Mouse (Mus musculus) lung, embryonic 16.5 days (tissue): ENCODE measurements around the gene Gm10959. TPM values are rescaled to one million over a fixed set of nuclear protein-coding genes. Genes with fewer than 3 reads are reported as not detected.

Experiments
- ATAC-seq: fragments of 200-750 bp; cut with Nextera tagmentation; 2 replicates; pipeline ENCODE4 v1.8.0; 2017; ENCODE audit warnings: low read depth, mild to moderate bottlenecking, moderate library complexity
- H3K27ac ChIP-seq: fragments of 300-500 bp; sonication (generic); 2 replicates; pipeline ENCODE4 v1.5.1; 2014; ENCODE audit warnings: mild to moderate bottlenecking, control low read depth, low read length
- H3K27me3 ChIP-seq: fragments of 300-500 bp; sonication (generic); 2 replicates; pipeline ENCODE4 v1.6.1; 2014; ENCODE audit warnings: low read depth, low read length, mixed read lengths; ENCODE audit not compliant: control insufficient read depth, insufficient read depth
- H3K36me3 ChIP-seq: fragments of 300-500 bp; sonication (generic); 2 replicates; pipeline ENCODE4 v1.6.1; 2014; ENCODE audit warnings: low read length; ENCODE audit not compliant: control insufficient read depth, insufficient read depth
- H3K4me1 ChIP-seq: fragments of 300-500 bp; sonication (generic); replicated peaks from 2 replicates; pipeline ENCODE4 v1.6.1; 2014; ENCODE audit warnings: low read length, mixed read lengths; ENCODE audit not compliant: control insufficient read depth, insufficient read depth
- H3K4me2 ChIP-seq: fragments of 300-500 bp; sonication (generic); 2 replicates; pipeline ENCODE4 v1.6.1; 2014; ENCODE audit warnings: low read depth, low read length, control low read depth
- H3K4me3 ChIP-seq: fragments of 300-500 bp; sonication (generic); 2 replicates; pipeline ENCODE4 v1.5.1; 2014; ENCODE audit warnings: mild to moderate bottlenecking, low read length, control low read depth
- H3K9ac ChIP-seq: fragments of 300-500 bp; sonication (generic); 2 replicates; pipeline ENCODE4 v1.6.1; 2014; ENCODE audit warnings: low read length, control low read depth
- H3K9me3 ChIP-seq: fragments of 300-500 bp; sonication (generic); 2 replicates; pipeline ENCODE4 v1.6.1; 2016; ENCODE audit warnings: low read length; ENCODE audit not compliant: control insufficient read depth
- WGBS: fragments of 180-500 bp; shearing (Covaris S2); extraction: QIAGEN DNeasy Blood & Tissue Kit; methylation state at CpG from one replicate; pipeline ENCODE4 v1.1.7; 2014; 5-methylcytosine and 5-hydroxymethylcytosine counted together
- polyA plus RNA-seq: library from polyadenylated mRNA; unstranded; fragments of >200 nt; fragmentation: Nextera tagmentation; extraction: Ambion mirVana; gene quantifications from 2 replicates; pipeline ENCODE4 v1.2.1, GENCODE M21; 2015

The Gm10959 gene
- polyA plus RNA-seq, 1 experiment from 2014 or later: not detected

- H3K27me3 ChIP-seq: no peaks in the 10 kb centered on the region
- no peak overlapping the region for H3K9ac ChIP-seq
- no peaks in the 10 kb centered on the region for H3K36me3 ChIP-seq
- no peaks in the 10 kb centered on the region for H3K4me1 ChIP-seq
- H3K4me2 ChIP-seq: no peak overlapping the region
- no peak overlapping the region for H3K4me3 ChIP-seq
- peak; percentile 43; the same call in 1 of the 2 replicates for ATAC-seq
- 38% methylated on average over 12 of the region's 12 CpGs for WGBS
- H3K27ac ChIP-seq: no peak overlapping the region
- H3K9me3 ChIP-seq: no peaks in the 10 kb centered on the region
Measured at GRCm38 (mm10) chr3:122903746-122904433, 15.3 kb downstream of the Gm10959 start.

GRCm38 (mm10) chr3:122898254-122898653, 20.9 kb downstream of the Gm10959 start:
- Histone ChIP-seq H3K4me3 (no peak overlapping the region), H3K27ac (no peak overlapping the region), H3K9ac (no peak overlapping the region), H3K4me2 (no peak overlapping the region), H3K27me3 (no peaks in the 10 kb centered on the region), H3K36me3 (no peaks in the 10 kb centered on the region), H3K4me1 (no peaks in the 10 kb centered on the region), H3K9me3 (no peaks in the 10 kb centered on the region)
- ATAC-seq: no peak
- 56% methylated on average over 6 of the region's 6 CpGs for WGBS

GRCm38 (mm10) chr3:122895189-122895731, 23.9 kb downstream of the Gm10959 start:
- WGBS: 54% methylated on average over 11 of the region's 11 CpGs
- H3K27ac ChIP-seq: no peak overlapping the region
- no peaks in the 10 kb centered on the region for H3K27me3 ChIP-seq
- H3K4me2 ChIP-seq: no peak overlapping the region
- H3K9ac ChIP-seq: no peak overlapping the region
- H3K36me3 ChIP-seq: no peaks in the 10 kb centered on the region
- no peaks in the 10 kb centered on the region for H3K9me3 ChIP-seq
- no peak for ATAC-seq
- no peaks in the 10 kb centered on the region for H3K4me1 ChIP-seq
- no peak overlapping the region for H3K4me3 ChIP-seq

- Histone ChIP-seq H3K4me2 (no peak within 1 kb of the TSS), H3K9ac (no peak within 1 kb of the TSS), H3K4me3 (no peak within 1 kb of the TSS), H3K9me3 (no peaks in the 10 kb centered on the region), H3K27me3 (no peaks in the 10 kb centered on the region), H3K27ac (no peak within 1 kb of the TSS), H3K36me3 (no peaks in the 10 kb centered on the region), H3K4me1 (no peaks in the 10 kb centered on the region)
- ATAC-seq: no peak
- WGBS: 87% methylated on average over 3 of the region's 3 CpGs
Measured at GRCm38 (mm10) chr3:122894772-122895171, 24.4 kb downstream of the Gm10959 start, which contains the start of gene Fabp2. Gene Fabp2, plus strand, starts transcription at chr3:122895072.

- 41% methylated on average over 5 of the region's 5 CpGs for WGBS
- Histone ChIP-seq H3K27ac (peak overlapping the region; percentile 59), H3K9ac (no peak overlapping the region), H3K27me3 (no peaks in the 10 kb centered on the region), H3K9me3 (no peaks in the 10 kb centered on the region), H3K4me1 (peaks cover 7% of the 10 kb centered on the region; the same call in 1 of the 2 replicates), H3K4me3 (no peak overlapping the region), H3K4me2 (no peak overlapping the region), H3K36me3 (no peaks in the 10 kb centered on the region)
- peak; percentile 62; the same call in 1 of the 2 replicates for ATAC-seq
Measured at GRCm38 (mm10) chr3:122888371-122888819, 30.8 kb downstream of the Gm10959 start.

GRCm38 (mm10) chr3:122887505-122888301, 31.5 kb downstream of the Gm10959 start:
- 56% methylated on average over 4 of the region's 4 CpGs for WGBS
- H3K9me3 ChIP-seq: no peaks in the 10 kb centered on the region
- no peaks in the 10 kb centered on the region for H3K27me3 ChIP-seq
- ATAC-seq: no peak
- H3K4me2 ChIP-seq: no peak overlapping the region
- H3K27ac ChIP-seq: peak overlapping the region; percentile 59
- no peaks in the 10 kb centered on the region for H3K36me3 ChIP-seq
- H3K4me3 ChIP-seq: no peak overlapping the region
- H3K9ac ChIP-seq: no peak overlapping the region
- peaks cover 7% of the 10 kb centered on the region; the same call in 1 of the 2 replicates for H3K4me1 ChIP-seq

GRCm38 (mm10) chr3:122878705-122879315, 40.4 kb downstream of the Gm10959 start:
- Histone ChIP-seq H3K27me3 (no peaks in the 10 kb centered on the region), H3K4me3 (no peak overlapping the region), H3K9ac (no peak overlapping the region), H3K9me3 (no peaks in the 10 kb centered on the region), H3K27ac (no peak overlapping the region), H3K4me2 (no peak overlapping the region), H3K36me3 (no peaks in the 10 kb centered on the region), H3K4me1 (no peaks in the 10 kb centered on the region)
- WGBS: 79% methylated on average over 8 of the region's 8 CpGs
- ATAC-seq: no peak

- Histone ChIP-seq H3K27ac (no peak overlapping the region), H3K4me1 (no peaks in the 10 kb centered on the region), H3K4me3 (no peak overlapping the region), H3K4me2 (no peak overlapping the region), H3K9ac (no peak overlapping the region), H3K36me3 (no peaks in the 10 kb centered on the region), H3K9me3 (no peaks in the 10 kb centered on the region), H3K27me3 (no peaks in the 10 kb centered on the region)
- WGBS: 73% methylated on average over 3 of the region's 3 CpGs
- no peak for ATAC-seq
Measured at GRCm38 (mm10) chr3:122877543-122877942, 41.6 kb downstream of the Gm10959 start.

- Histone ChIP-seq H3K9me3 (no peaks in the 10 kb centered on the region), H3K36me3 (no peaks in the 10 kb centered on the region), H3K27ac (no peak overlapping the region), H3K4me1 (no peaks in the 10 kb centered on the region), H3K27me3 (no peaks in the 10 kb centered on the region), H3K9ac (no peak overlapping the region), H3K4me2 (no peak overlapping the region), H3K4me3 (no peak overlapping the region)
- no peak for ATAC-seq
- 80% methylated on average over 2 of the region's 2 CpGs for WGBS
Measured at GRCm38 (mm10) chr3:122876870-122877269, 42.3 kb downstream of the Gm10959 start.
